Mouse (Mus musculus) embryonic facial prominence, embryonic 11.5 days (tissue): ENCODE results near the gene Hist1h3f. TPM values are rescaled to one million over a fixed set of nuclear protein-coding genes. Genes with fewer than 3 reads are reported as not detected.
"Not testable (repeated sequence)": the region's sequence is repeated elsewhere in the genome, so short reads cannot be mapped to it uniquely, and the experiment has no call there.

Experiments
- ATAC-seq: fragments of 200-750 bp; cut with Nextera tagmentation; replicated peaks from 2 replicates; pipeline ENCODE4 v1.8.0; 2017; ENCODE audit warnings: low read depth; ENCODE audit not compliant: insufficient number of reproducible peaks, low FRiP score, low TSS enrichment
- DNase-seq: peaks from one replicate; pipeline ENCODE4 v3.0.0-alpha.2; 2015; ENCODE audit warnings: low spot score
- H3K27ac ChIP-seq: fragments of 300-500 bp; sonication (generic); replicated peaks from 2 replicates; pipeline ENCODE4 v1.5.1; 2014; ENCODE audit warnings: mild to moderate bottlenecking, low read depth, low read length, control low read depth
- H3K27me3 ChIP-seq: fragments of 300-500 bp; sonication (generic); 2 replicates; pipeline ENCODE4 v1.6.1; 2014; ENCODE audit warnings: mild to moderate bottlenecking, low read length, moderate library complexity, mixed read lengths; ENCODE audit not compliant: control insufficient read depth, insufficient read depth
- H3K36me3 ChIP-seq: fragments of 300-500 bp; sonication (generic); replicated peaks from 2 replicates; pipeline ENCODE4 v1.6.1; 2014; ENCODE audit warnings: low read depth, mild to moderate bottlenecking, low read length, moderate library complexity, mixed read lengths; ENCODE audit not compliant: control insufficient read depth, insufficient read depth
- H3K4me1 ChIP-seq: fragments of 300-500 bp; sonication (generic); 2 replicates; pipeline ENCODE4 v1.6.1; 2014; ENCODE audit warnings: low read length, mixed read lengths; ENCODE audit not compliant: control insufficient read depth, insufficient read depth
- H3K4me2 ChIP-seq: fragments of 300-500 bp; sonication (generic); 2 replicates; pipeline ENCODE4 v1.6.1; 2014; ENCODE audit warnings: low read depth, mild to moderate bottlenecking, control low read depth, low read length, moderate library complexity
- H3K4me3 ChIP-seq: fragments of 300-500 bp; sonication (generic); 2 replicates; pipeline ENCODE4 v1.5.1; 2014; ENCODE audit warnings: low read depth, low read length, control low read depth
- H3K9ac ChIP-seq: fragments of 300-500 bp; sonication (generic); replicated peaks from 2 replicates; pipeline ENCODE4 v1.6.1; 2014; ENCODE audit warnings: mild to moderate bottlenecking, control low read depth, low read length
- H3K9me3 ChIP-seq: fragments of 300-500 bp; sonication (generic); replicated peaks from 2 replicates; pipeline ENCODE4 v1.6.1; 2016; ENCODE audit warnings: mild to moderate bottlenecking, low read length, inconsistent platforms, mixed read lengths; ENCODE audit not compliant: control insufficient read depth
- WGBS: fragments of 180-500 bp; shearing (Covaris S2); extraction: QIAGEN DNeasy Blood & Tissue Kit; methylation state at CpG from one replicate; pipeline ENCODE4 v1.1.7; 2014; 5-methylcytosine and 5-hydroxymethylcytosine counted together
- polyA plus RNA-seq: library from polyadenylated mRNA; unstranded; fragments of >200 nt; fragmentation: Nextera tagmentation; extraction: Ambion mirVana; gene quantifications from 2 replicates; pipeline ENCODE4 v1.2.1, GENCODE M21; 2014

Gene Hist1h3f
- polyA plus RNA-seq, 1 experiment from 2014 or later: 1.5 TPM

DNA sequence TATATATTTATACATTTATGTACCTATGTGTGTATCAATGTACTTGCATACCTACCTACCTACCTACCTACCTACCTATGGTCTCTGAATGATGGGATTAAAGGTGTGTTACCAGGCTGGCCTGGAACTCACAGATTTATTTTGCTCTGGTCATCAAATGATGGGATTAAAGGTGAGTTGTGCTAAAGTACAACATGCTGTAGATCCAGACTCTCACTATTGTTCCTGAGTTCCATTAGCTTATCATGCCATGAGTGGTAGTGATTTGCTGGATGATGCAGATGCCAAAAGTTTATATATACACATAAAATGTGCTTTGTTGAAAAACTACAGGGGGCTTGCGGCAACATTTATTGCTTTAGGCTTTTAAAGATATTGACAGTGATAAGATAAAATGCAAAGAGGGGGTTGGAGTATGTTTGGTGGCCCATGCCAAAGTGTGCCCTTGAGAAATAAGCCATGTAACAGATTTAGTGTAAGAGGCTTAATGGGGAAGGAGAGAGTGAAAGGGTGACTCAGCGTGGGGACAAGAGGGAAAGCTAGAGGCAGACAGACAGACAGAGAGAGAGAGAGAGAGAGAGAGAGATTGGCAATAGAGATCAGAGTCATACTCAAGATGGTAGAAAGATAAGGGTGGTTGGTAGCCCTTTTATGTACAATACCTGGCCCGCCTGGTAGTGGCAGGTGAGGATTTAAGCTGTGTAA is 6.7 kb upstream of the Hist1h3f start:
- Histone ChIP-seq H3K9ac (peak overlapping the region; percentile 7; the same call in 1 of the 2 replicates), H3K27me3 (no peaks in the 10 kb centered on the region), H3K4me2 (peak overlapping the region; percentile 17), H3K9me3 (no peaks in the 10 kb centered on the region), H3K4me3 (peak overlapping the region; percentile 56), H3K27ac (no peak overlapping the region), H3K36me3 (no peaks in the 10 kb centered on the region), H3K4me1 (no peaks in the 10 kb centered on the region)
- ATAC-seq (no peak), DNase-seq (no peak)
- 86% methylated on average over 3 of the region's 3 CpGs for WGBS

- no peaks in the 10 kb centered on the region for H3K36me3 ChIP-seq
- no peaks in the 10 kb centered on the region for H3K4me1 ChIP-seq
- H3K9me3 ChIP-seq: no peaks in the 10 kb centered on the region
- 73% methylated on average over 5 of the region's 5 CpGs for WGBS
- ATAC-seq (no peak), DNase-seq (no peak)
- H3K27me3 ChIP-seq: no peaks in the 10 kb centered on the region
- H3K27ac ChIP-seq: no peak overlapping the region
- H3K4me2 ChIP-seq: no peak overlapping the region
- H3K4me3 ChIP-seq: no peak overlapping the region
- no peak overlapping the region for H3K9ac ChIP-seq
These were observed 5.6 kb upstream of the Hist1h3f start for GRCm38 (mm10) chr13:23538249-23538648.

- H3K36me3 ChIP-seq, H3K4me1 ChIP-seq, DNase-seq, H3K9me3 ChIP-seq, ATAC-seq, H3K27me3 ChIP-seq, H3K27ac ChIP-seq, H3K9ac ChIP-seq, H3K4me3 ChIP-seq, H3K4me2 ChIP-seq: not testable (repeated sequence)
- 75% methylated on average over 1 of the region's 1 CpGs for WGBS
These were observed 4.0 kb upstream of the Hist1h3f start for GRCm38 (mm10) chr13:23539821-23540220.

GRCm38 (mm10) chr13:23541497-23541896 is 2.4 kb upstream of the Hist1h3f start:
- H3K4me3 ChIP-seq: no peak overlapping the region

DNA sequence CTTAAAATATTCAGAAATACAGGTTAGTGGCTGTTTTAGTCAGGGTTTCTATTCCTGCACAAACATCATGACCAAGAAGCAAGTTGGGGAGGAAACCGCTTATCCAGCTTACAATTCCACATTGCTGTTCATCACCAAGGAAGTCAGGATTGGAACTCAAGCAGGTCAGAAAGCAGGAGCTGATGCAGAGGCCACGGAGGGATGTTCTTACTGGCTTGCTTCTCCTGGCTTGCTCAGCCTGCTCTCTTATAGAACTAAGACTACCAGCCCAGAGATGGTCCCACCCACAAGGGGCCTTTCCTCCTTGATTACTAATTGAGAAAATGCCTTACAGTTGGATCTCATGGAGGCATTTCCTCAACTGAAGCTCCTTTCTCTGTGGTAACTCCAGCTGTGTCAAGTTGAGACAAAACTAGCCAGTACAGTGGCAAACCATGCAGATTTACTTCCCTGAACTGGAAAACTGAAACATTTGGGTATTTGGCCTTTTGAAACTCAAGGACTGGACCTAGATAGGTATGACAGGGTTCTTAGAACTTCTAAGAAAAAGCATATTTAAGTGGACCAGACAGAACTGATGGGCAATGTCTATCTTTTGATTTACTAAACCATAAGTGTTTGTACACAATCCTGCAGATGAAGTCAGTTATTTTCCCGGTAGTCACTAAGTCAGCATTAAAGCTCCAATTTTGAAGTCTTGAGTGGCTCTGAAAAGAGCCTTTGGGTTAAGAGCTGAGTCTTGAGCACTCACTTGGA is 1.4 kb upstream of the Hist1h3f start:
- WGBS: 7% methylated on average over 3 of the region's 3 CpGs
- H3K36me3 ChIP-seq, ATAC-seq, H3K4me1 ChIP-seq, H3K27me3 ChIP-seq, H3K9me3 ChIP-seq: not testable (repeated sequence)
- DNase-seq: peak; percentile 42
- Histone ChIP-seq H3K4me3 (peak overlapping the region; percentile 45), H3K27ac (peak overlapping the region; percentile 83), H3K4me2 (peak overlapping the region; percentile 59), H3K9ac (peak overlapping the region; percentile 65)

More at GRCm38 (mm10) chr13:23541497-23541896, 2.4 kb upstream of the Hist1h3f start:
- Histone ChIP-seq H3K9me3 (no peaks in the 10 kb centered on the region), H3K4me2 (no peak overlapping the region), H3K36me3 (no peaks in the 10 kb centered on the region), H3K9ac (no peak overlapping the region), H3K27me3 (no peaks in the 10 kb centered on the region), H3K4me1 (no peaks in the 10 kb centered on the region), H3K27ac (no peak overlapping the region)
- WGBS: 84% methylated on average over 3 of the region's 3 CpGs
- DNase-seq (no peak), ATAC-seq (no peak)

DNA sequence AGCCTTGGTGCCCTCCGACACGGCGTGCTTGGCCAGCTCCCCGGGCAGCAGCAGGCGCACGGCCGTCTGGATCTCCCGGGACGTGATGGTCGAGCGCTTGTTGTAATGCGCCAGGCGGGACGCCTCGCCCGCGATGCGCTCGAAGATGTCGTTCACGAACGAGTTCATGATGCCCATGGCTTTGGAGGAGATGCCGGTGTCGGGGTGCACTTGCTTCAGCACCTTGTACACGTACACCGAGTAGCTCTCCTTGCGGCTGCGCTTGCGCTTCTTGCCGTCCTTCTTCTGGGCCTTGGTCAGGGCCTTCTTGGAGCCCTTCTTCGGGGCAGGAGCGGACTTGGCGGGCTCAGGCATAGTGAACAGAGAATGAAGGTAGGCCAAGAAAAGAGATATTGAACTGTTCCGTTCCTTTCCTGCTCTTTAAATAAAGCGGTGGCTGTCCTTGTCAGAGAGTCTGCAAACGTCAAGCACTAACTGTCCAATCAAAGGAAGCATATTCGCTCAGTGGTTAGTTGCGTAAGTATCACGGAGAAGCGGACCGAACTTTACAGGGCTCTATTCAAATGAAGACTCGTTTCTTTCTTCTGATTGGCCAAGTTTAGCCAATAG is 749 bp upstream of the Hist1h3f start, which contains the start of gene Hist1h2bh:
Gene Hist1h2bh, minus strand, starts transcription at position 394 of the 609 bp plus-strand sequence.
- H3K4me3 ChIP-seq: peak within 1 kb of the TSS; percentile 45
- ATAC-seq (peak; percentile 95), DNase-seq (peak; percentile 94)
- H3K9me3 ChIP-seq, H3K4me1 ChIP-seq, H3K27me3 ChIP-seq, H3K36me3 ChIP-seq: not testable (repeated sequence)
- H3K9ac ChIP-seq: peak within 1 kb of the TSS; percentile 65
- H3K4me2 ChIP-seq: peak within 1 kb of the TSS; percentile 70
- 1% methylated on average over 30 of the region's 42 CpGs for WGBS
- H3K27ac ChIP-seq: peak within 1 kb of the TSS; percentile 83

- not testable (repeated sequence) for H3K36me3 ChIP-seq, H3K27me3 ChIP-seq, DNase-seq, H3K4me1 ChIP-seq, H3K9me3 ChIP-seq
- WGBS: under 1% methylated on average over 11 of the region's 14 CpGs
- Histone ChIP-seq H3K4me2 (0 out of 2 replicates have a peak overlapping the region, but pooled peaks have one; percentile 29), H3K4me3 (peak overlapping the region; percentile 38), H3K9ac (peak overlapping the region; percentile 46; the same call in 1 of the 2 replicates), H3K27ac (peak overlapping the region; percentile 80; the same call in 1 of the 2 replicates)
- peak; percentile 26 for ATAC-seq
These were observed 902 bp downstream of the Hist1h3f start for GRCm38 (mm10) chr13:23544787-23545120.

DNA sequence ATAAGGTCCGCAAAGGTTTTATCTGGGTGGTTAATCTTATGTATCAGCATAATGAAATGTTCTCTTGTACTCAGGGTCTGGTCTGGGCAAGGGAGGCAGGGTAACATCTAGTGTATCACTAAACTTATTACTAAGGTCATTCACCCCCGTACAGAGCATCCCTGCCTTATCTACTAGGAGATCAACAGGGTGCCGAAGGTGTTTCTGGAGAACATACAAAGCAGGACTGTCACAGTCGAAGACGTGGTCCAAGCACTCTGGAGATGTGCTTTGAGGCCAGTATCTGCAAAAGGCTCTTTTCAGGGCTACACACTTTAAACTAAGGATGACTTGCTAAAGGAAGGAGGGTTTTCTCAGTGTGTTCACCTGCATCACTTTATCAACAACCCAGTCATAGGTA is 2.8 kb downstream of the Hist1h3f start:
- WGBS: 86% methylated on average over 5 of the region's 5 CpGs
- Histone ChIP-seq H3K27me3 (no peaks in the 10 kb centered on the region), H3K9me3 (no peaks in the 10 kb centered on the region), H3K4me3 (no peak overlapping the region), H3K9ac (no peak overlapping the region), H3K27ac (no peak overlapping the region), H3K36me3 (no peaks in the 10 kb centered on the region), H3K4me2 (no peak overlapping the region), H3K4me1 (no peaks in the 10 kb centered on the region)
- no peak for DNase-seq
- no peak for ATAC-seq
